Mouse (Mus musculus): ENCODE results near the gene Cnpy3. TPM values are rescaled to one million over a fixed set of nuclear protein-coding genes. Genes with fewer than 3 reads are reported as not detected.

The Cnpy3 gene
- polyA plus RNA-seq, 1 experiment, result 59.9 TPM

Other genes with a start within 250 kb of the Cnpy3 start
- 29.7 and 30.8 TPM in 2 replicates for gene Cul9, start 205.8 kb downstream of the Cnpy3 start, polyA plus RNA-seq (2012; rRNA removed)
- 96.7 and 114 TPM in 2 replicates for gene Srf, start 196.0 kb downstream of the Cnpy3 start, polyA plus RNA-seq (2012; rRNA removed)
- 15.7 and 22.4 TPM in 2 replicates for gene Ptk7, start 122.7 kb downstream of the Cnpy3 start, polyA plus RNA-seq (2012; rRNA removed)
- 20.2 and 20.7 TPM in 2 replicates for gene Klc4, start 106.2 kb downstream of the Cnpy3 start, polyA plus RNA-seq (2012; rRNA removed)
- gene Mrpl2, start 106.0 kb downstream of the Cnpy3 start, polyA plus RNA-seq (2012; rRNA removed), result 60.3 and 67.8 TPM in 2 replicates
- gene Cul7, start 101.9 kb downstream of the Cnpy3 start, polyA plus RNA-seq (2012; rRNA removed), result 42.4 and 51.2 TPM in 2 replicates
- 32.6 and 33.5 TPM in 2 replicates for gene Rrp36, start 77.9 kb downstream of the Cnpy3 start, polyA plus RNA-seq (2012; rRNA removed)
- gene Mea1, start 73.4 kb downstream of the Cnpy3 start, polyA plus RNA-seq (2012; rRNA removed), result 82.6 and 97.0 TPM in 2 replicates
- gene Klhdc3, start 71.3 kb downstream of the Cnpy3 start, polyA plus RNA-seq (2012; rRNA removed), result 82.4 and 83.9 TPM in 2 replicates
- gene Ppp2r5d, start 47.1 kb downstream of the Cnpy3 start, polyA plus RNA-seq (2012; rRNA removed), result 44.3 and 44.5 TPM in 2 replicates
- gene Pex6, start 40.8 kb downstream of the Cnpy3 start, polyA plus RNA-seq (2012; rRNA removed), result 39.0 and 42.4 TPM in 2 replicates
- 12.3 and 16.7 TPM in 2 replicates for gene Gnmt, start 23.0 kb downstream of the Cnpy3 start, polyA plus RNA-seq (2012; rRNA removed)
- not detected in 2 replicates for gene Ptcra, start 11.5 kb upstream of the Cnpy3 start, polyA plus RNA-seq (2012; rRNA removed)
- 177 and 185 TPM in 2 replicates for gene 2310039H08Rik, start 20.4 kb upstream of the Cnpy3 start, polyA plus RNA-seq (2012; rRNA removed)
- gene Rpl7l1, start 30.5 kb upstream of the Cnpy3 start, polyA plus RNA-seq (2012; rRNA removed), result 21.7 and 27.0 TPM in 2 replicates
- gene Bicral, start 106.3 kb upstream of the Cnpy3 start, polyA plus RNA-seq (2012; rRNA removed), result 7.5 and 18.0 TPM in 2 replicates
- 25.3 and 29.6 TPM in 2 replicates for gene Tbcc, start 138.5 kb upstream of the Cnpy3 start, polyA plus RNA-seq (2012; rRNA removed)
- gene Prph2, start 158.2 kb upstream of the Cnpy3 start, polyA plus RNA-seq (2012; rRNA removed), result not detected in 2 replicates